In genomic region chr1:152575096-152575495, GRCm38 (mm10) we compare ENCODE assay signal across 16 mouse cellular contexts.
"Had no signal": no experiment of that assay in that cellular context is flagged by ENCODE, and none has a peak within 500 bp of the region (broad histone marks: within the 10 kb centered on the region; RNA-seq: fewer than 3 reads in every experiment).

No protein-coding gene starts in this region.

- H3K36me3 ChIP-seq: intestine, embryonic 15.5 days; liver, embryonic 15.5 days had no signal

- H3K9ac ChIP-seq: intestine, embryonic 15.5 days; liver, embryonic 15.5 days; neural tube, embryonic 12.5 days had no signal

- H3K27me3 ChIP-seq: intestine, embryonic 15.5 days; neural tube, embryonic 12.5 days had no signal

- H3K9me3 ChIP-seq: intestine, embryonic 15.5 days; limb, embryonic 10.5 days; liver, embryonic 15.5 days; midbrain, embryonic 10.5 days; neural tube, embryonic 12.5 days had no signal

- H3K4me3 ChIP-seq: intestine, embryonic 15.5 days; layer of hippocampus, adult 2 months; left cerebral cortex, adult 2 months; limb, embryonic 10.5 days; liver, embryonic 15.5 days; midbrain, embryonic 10.5 days; myocyte; neural tube, embryonic 12.5 days had no signal

- H3K4me2 ChIP-seq: intestine, embryonic 15.5 days; liver, embryonic 11.5 days; liver, embryonic 15.5 days; neural tube, embryonic 12.5 days had no signal

- H3K27ac ChIP-seq: intestine, embryonic 15.5 days; layer of hippocampus, adult 2 months; left cerebral cortex, adult 2 months; limb, embryonic 10.5 days; liver, embryonic 15.5 days; neural tube, embryonic 12.5 days had no signal

- ATAC-seq: intestine, embryonic 15.5 days had no signal

- DNase-seq: kidney, adult 8-10 months; kidney, postnatal 4 days; lung, adult 2 months; lung, postnatal 10 days; lung, postnatal 4 days; right cerebral cortex, postnatal 14 days; thymus, postnatal 36 days had no signal
